Mouse (Mus musculus) bone marrow macrophage, adult 2 months (primary cell): ENCODE measurements around the gene Prkrip1.

Experiments used
- CTCF ChIP-seq: IDR thresholded peaks from 2 replicates; pipeline ENCODE4 v1.5.1; 2012; ENCODE audit warnings: low read depth, mild to moderate bottlenecking, low read length, moderate library complexity
- POLR2A ChIP-seq: IDR thresholded peaks from 2 replicates; pipeline ENCODE4 v1.6.1; 2012; ENCODE audit warnings: mild to moderate bottlenecking, low read depth, low read length, borderline replicate concordance

DNA sequence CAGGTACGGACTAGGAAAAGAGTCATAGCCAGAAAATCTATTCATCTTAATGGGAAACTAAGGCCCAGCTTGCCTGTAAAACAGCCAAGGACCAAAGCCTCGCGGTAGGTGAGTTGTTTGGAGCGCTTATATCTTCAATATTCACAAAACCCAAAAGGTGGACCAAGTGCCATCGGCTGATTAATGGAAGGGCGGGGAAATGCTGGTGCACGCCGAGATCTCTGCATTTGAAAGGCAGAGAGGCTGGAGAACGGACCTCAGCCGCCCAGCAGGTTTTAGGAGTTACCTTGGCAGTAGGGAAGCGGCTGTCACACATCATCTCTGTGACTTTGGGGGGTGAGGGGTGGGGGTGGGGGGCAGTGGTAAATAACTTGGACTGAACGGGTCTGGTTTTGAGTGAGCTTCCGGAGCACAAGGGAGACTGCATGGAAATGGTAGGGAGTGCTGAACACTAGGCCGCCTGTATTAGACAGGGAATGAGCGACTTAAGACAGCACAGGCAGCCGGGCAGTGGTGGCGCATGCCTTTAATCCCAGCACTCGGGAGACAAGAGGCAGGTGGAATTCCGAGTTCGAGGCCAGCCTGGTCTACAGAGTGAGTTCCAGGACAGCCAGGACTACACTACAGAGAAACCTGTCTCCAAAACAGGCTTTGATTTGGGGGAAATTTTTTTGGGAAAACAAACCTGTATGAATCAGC, 62.3 kb downstream of the Prkrip1 start:
- TF ChIP-seq POLR2A (no peak), CTCF (no peak)
